Mouse (Mus musculus): ENCODE results near the gene Osmr.

DNA sequence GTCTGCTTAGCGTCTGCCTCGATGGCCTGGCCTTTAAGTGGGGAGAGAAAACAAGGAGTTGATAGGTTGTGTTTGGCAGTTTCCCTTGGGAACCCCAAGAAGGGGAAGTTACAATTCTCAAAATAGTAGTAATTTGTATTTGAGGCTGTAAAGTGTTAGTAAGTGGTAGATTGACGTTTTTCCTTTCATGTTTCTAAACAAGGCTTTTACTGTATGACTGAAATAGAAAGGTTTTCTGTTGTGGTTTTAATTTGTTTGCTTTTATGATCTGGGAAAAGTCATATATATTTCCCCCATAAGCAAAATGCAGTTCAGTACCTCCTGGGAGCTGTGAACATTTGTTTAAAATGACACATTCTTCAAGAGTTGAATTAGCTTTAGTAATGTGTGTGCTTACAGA lies 102.5 kb downstream of the Osmr start:
- TF ChIP-seq MAFK (IDR thresholded peaks at IDR 0.05; ENCODE audit: insufficient replicate concordance, low read length) (no peak), POLR2A (IDR thresholded peaks at IDR 0.05; ENCODE audit: low read depth, low read length) (no peak), GABPA (IDR thresholded peaks at IDR 0.05; ENCODE audit: insufficient replicate concordance, low read depth, low read length) (no peak), KAT2A (IDR thresholded peaks at IDR 0.05; ENCODE audit: insufficient replicate concordance, low read length) (no peak), CTCF (conservative IDR thresholded peaks at IDR 0.05 in 1 of 2, IDR thresholded peaks at IDR 0.05 in 1 of 2; ENCODE audit: low read depth in 2 of 2, low read length in 2 of 2) (no peak), CHD1 (IDR thresholded peaks at IDR 0.05; ENCODE audit: low read depth, low read length) (no peak), BHLHE40 (IDR thresholded peaks at IDR 0.05; ENCODE audit: low read depth, low read length) (no peak), MYC (IDR thresholded peaks at IDR 0.05; ENCODE audit: low read depth, low read length) (no peak), ZMIZ1 (IDR thresholded peaks at IDR 0.05; ENCODE audit: low read depth, low read length) (no peak), RAD21 (IDR thresholded peaks at IDR 0.05; ENCODE audit: low read depth, low read length) (no peak), TBP (conservative IDR thresholded peaks at IDR 0.05; ENCODE audit: low read depth, low read length) (no peak), SMC3 (IDR thresholded peaks at IDR 0.05; ENCODE audit: low read depth, low read length) (no peak), HCFC1 (IDR thresholded peaks at IDR 0.05; ENCODE audit: low read depth, low read length) (no peak)

All from CH12.LX (cell line).